Mouse (Mus musculus) layer of hippocampus, adult 9-10 months (tissue): ENCODE results near the gene Spint1.

ENCODE experiments used
- DNase-seq: peaks from one replicate; pipeline ENCODE4 v3.0.0; 2022; ENCODE audit warnings: low spot score

The Spint1 gene

GRCm38 (mm10) chr2:119237210-119237870, at the start of gene Spint1:
TSS of gene Spint1 (plus strand) at chr2:119237362.
- DNase-seq, result no peak

- peak; percentile 81 for DNase-seq
Observed at GRCm38 (mm10) chr2:119189029-119189710, 48.0 kb upstream of the Spint1 start.

- no peak for DNase-seq
Observed at GRCm38 (mm10) chr2:119190969-119191368, 46.2 kb upstream of the Spint1 start.

DNA sequence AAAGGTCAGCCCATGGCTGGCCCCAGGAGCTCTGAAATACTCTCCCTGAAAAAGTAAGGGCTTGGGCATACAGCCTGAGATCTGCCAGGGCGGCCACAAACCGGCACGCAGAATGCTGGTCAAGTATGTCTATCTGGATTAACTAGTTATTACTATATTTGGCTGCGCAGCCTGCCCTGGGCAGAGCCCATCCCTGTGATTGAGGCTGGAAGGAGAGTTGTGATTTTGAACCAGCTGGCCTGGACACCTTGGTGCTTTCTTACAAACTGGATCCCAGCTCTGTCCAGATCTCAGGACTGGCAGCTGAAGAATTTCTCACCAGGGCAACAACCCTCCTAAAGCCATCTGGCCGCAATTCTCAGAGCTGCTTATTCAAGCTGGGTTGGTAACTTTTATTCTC, 43.0 kb upstream of the Spint1 start:
- no peak for DNase-seq

DNA sequence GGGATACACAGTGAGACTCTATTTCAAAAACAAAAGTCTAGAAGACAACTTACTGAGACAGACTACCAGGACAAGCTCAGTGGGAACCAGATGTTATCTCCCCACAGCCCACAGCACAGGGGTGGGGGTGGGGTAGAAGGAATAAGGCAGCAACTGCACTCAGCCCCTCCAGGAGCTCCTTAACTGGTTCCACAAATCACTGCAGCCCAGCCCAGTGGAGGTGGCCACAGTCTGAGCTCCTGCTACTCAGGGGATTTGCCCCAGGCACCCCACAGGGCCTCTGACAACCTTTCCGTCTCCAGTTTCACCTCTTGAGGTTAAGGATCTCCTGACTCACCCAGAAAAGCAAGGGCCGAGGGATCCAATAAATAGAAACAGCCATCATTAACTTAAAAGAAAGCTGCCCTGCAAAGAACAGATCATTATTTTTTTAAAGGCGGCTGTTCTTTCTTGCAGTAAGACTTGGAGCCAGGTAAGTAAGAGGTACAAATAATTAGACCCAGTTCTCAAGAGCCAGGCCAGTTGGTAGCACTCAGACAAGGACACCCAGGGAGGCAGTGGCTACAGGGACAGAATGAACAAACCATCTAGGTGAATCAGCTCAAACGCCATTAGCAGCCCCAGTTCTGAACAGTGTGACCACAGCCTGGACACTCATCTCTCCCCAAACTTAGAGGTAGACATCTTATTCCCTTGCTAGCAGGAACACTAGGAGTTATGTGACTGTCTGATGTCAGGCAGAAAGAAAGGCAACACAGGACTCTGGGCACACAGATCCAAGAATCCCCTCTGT, 40.6 kb upstream of the Spint1 start:
- DNase-seq, result no peak

DNA sequence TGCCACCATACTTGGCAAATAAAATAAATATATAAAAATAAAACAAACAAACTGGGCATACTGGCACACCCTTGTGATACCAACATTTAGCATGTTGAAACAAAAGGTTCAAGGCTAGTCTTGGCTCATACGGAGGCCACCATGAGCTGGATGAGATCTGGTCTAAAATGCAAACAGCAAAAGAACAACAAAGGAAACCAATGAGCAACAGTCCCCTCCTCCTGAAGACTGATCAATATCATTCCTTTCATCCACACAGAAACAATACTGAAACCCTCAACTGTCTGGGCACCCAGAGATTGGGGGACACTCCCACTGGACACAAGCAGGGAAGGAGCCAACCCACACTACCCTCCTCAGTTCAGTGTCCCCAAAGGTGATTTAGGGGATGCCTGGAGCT, 39.7 kb upstream of the Spint1 start:
- no peak for DNase-seq

GRCm38 (mm10) chr2:119198049-119198448, 39.1 kb upstream of the Spint1 start:
- DNase-seq, result no peak

GRCm38 (mm10) chr2:119198934-119199333, 38.2 kb upstream of the Spint1 start:
- DNase-seq, result no peak

- DNase-seq, result no peak
Observed at GRCm38 (mm10) chr2:119202914-119203453, 34.2 kb upstream of the Spint1 start.

GRCm38 (mm10) chr2:119203871-119204460, 33.2 kb upstream of the Spint1 start:
- DNase-seq, result no peak

- no peak for DNase-seq
Observed at GRCm38 (mm10) chr2:119207961-119208343, 29.2 kb upstream of the Spint1 start.

- peak; percentile 97 for DNase-seq
Observed at GRCm38 (mm10) chr2:119208344-119209175, 28.6 kb upstream of the Spint1 start, which contains the start of the genes Zfyve19 and Dnajc17. TSS of gene Zfyve19 (plus strand) at chr2:119208617. TSS of gene Dnajc17 (minus strand) at chr2:119208795.

DNA sequence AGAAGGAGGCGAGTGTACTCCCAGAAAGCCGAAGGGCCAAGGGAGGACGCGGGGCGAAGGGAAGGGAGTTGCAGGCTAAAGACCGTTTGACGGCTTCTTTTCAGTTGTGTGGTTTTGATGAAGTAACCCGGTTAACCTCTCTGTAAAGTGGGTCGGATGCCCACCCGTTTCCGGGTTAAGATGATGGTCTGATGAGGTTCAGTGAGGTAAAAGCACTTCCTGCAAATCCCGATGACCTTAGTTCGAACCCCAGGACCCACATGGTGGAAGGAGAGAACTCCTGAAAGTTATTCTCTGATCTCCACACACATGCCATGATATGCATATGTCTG, 28.0 kb upstream of the Spint1 start:
- no peak for DNase-seq

- no peak for DNase-seq
Observed at GRCm38 (mm10) chr2:119229775-119230704, 7.1 kb upstream of the Spint1 start, which contains the start of gene Ppp1r14d. TSS of gene Ppp1r14d (minus strand) at chr2:119229906.

DNA sequence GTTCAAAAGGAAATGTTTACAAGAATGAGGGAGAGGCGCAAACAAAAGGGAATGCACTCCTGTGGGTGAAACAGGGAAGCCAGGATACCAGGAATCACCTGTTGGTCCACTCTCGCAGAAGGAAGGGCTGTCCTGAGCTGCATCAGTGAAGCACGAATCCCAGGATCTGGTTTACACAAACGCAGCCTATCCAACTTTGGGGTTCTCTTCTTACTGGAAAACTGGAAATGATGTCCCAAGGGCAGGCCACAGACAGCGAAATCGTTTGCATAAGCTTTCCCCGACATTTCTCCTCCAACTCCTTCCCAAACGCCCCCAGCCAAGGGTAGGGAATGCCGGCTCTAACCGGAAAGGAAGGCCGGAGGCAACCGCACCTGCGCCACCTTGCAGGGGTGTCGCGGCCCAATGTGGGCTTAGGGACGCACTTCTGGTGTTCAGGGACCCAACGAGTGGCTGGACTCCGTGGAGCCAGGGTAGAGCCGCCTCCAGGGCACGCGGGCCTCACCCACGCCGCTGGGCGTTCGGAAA, 416 bp upstream of the Spint1 start:
- no peak for DNase-seq

- no peak for DNase-seq
Observed at GRCm38 (mm10) chr2:119237871-119238220, 684 bp downstream of the Spint1 start.

GRCm38 (mm10) chr2:119238671-119239070, 1.5 kb downstream of the Spint1 start:
- no peak for DNase-seq

- no peak for DNase-seq
Observed at GRCm38 (mm10) chr2:119240075-119240818, 3.1 kb downstream of the Spint1 start.

DNA sequence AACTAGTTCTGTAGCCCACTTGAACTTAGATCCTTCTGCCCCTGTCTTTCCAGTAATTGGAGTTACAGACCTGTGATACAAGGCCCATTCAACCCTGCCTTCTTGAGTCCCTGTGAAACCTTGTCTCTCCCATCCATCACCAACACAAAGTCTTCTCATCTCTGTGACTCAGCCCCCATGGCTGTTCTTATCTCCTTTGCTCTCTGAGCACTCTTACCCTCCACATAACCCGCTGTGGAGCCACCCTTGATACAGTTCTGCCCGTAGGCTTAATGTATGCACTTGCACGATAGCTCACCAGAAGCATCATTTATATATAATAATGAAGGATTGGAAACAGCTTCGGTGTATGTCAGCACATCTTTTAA, 3.6 kb downstream of the Spint1 start:
- no peak for DNase-seq
